Mouse (Mus musculus) limb, embryonic 13.5 days (tissue): ENCODE measurements around the gene Hbb-bh1. TPM values are rescaled to one million over a fixed set of nuclear protein-coding genes. Genes with fewer than 3 reads are reported as not detected.
"Not testable (repeated sequence)": the region's sequence is repeated elsewhere in the genome, so short reads cannot be mapped to it uniquely, and the experiment has no call there.

Source experiments
- ATAC-seq: fragments of 200-750 bp; cut with Nextera tagmentation; 2 replicates; pipeline ENCODE4 v1.8.0; 2017; ENCODE audit warnings: low read depth, moderate number of reproducible peaks, moderate TSS enrichment; ENCODE audit not compliant: low FRiP score
- H3K27ac ChIP-seq: fragments of 300-500 bp; sonication (generic); 2 replicates; pipeline ENCODE4 v1.5.1; 2015; ENCODE audit warnings: inconsistent platforms, mild to moderate bottlenecking, moderate library complexity
- H3K27me3 ChIP-seq: fragments of 300-500 bp; sonication (generic); 2 replicates; pipeline ENCODE4 v1.6.1; 2015; ENCODE audit warnings: mild to moderate bottlenecking, inconsistent platforms
- H3K36me3 ChIP-seq: fragments of 300-500 bp; sonication (generic); 2 replicates; pipeline ENCODE4 v1.6.1; 2015; ENCODE audit warnings: inconsistent platforms, mild to moderate bottlenecking, moderate library complexity
- H3K4me1 ChIP-seq: fragments of 300-500 bp; sonication (generic); 2 replicates; pipeline ENCODE4 v1.6.1; 2015; ENCODE audit warnings: inconsistent platforms
- H3K4me2 ChIP-seq: fragments of 300-500 bp; sonication (generic); replicated peaks from 2 replicates; pipeline ENCODE4 v1.6.1; 2015; ENCODE audit warnings: inconsistent platforms, mild to moderate bottlenecking, moderate library complexity
- H3K4me3 ChIP-seq: fragments of 300-500 bp; sonication (generic); 2 replicates; pipeline ENCODE4 v1.5.1; 2015; ENCODE audit warnings: moderate library complexity, mild to moderate bottlenecking, inconsistent platforms
- H3K9ac ChIP-seq: fragments of 300-500 bp; sonication (generic); 2 replicates; pipeline ENCODE4 v1.6.1; 2015; ENCODE audit warnings: mild to moderate bottlenecking, inconsistent platforms
- H3K9me3 ChIP-seq: fragments of 300-500 bp; sonication (generic); 2 replicates; pipeline ENCODE4 v1.6.1; 2016; ENCODE audit warnings: inconsistent platforms
- WGBS: fragments of 180-500 bp; shearing (Covaris S2); methylation state at CpG from one replicate; pipeline ENCODE4 v1.1.7; 2015; 5-methylcytosine and 5-hydroxymethylcytosine counted together
- polyA plus RNA-seq: library from polyadenylated mRNA; unstranded; fragments of >200 nt; fragmentation: Nextera tagmentation; extraction: Ambion mirVana; gene quantifications from 2 replicates; pipeline ENCODE4 v1.2.1, GENCODE M21; 2015

Hbb-bh1 gene
- polyA plus RNA-seq, 1 experiment from 2014 or later: 61.1 TPM

DNA sequence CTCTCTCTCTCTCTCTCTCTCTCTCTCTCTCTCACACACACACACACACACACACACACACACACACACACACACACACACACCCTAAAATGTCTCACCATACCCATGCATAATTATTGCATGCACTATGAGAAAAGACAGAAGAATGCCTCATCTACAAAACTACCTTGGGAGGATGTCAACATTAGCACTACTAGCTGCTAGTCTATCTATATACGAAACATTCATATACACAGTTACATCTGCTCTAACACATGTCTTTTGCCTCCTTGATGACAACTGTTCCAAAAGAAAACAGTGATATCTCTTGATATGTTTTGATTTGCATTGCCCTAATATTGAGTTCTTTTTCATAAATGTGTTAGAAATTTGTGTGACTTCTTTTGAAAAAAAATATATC, 32.7 kb downstream of the Hbb-bh1 start:
- no peaks in the 10 kb centered on the region for H3K27me3 ChIP-seq
- H3K27ac ChIP-seq: no peak overlapping the region
- H3K9ac ChIP-seq: no peak overlapping the region
- H3K4me1 ChIP-seq: no peaks in the 10 kb centered on the region
- WGBS: 90% methylated on average over 1 of the region's 1 CpGs
- H3K9me3 ChIP-seq: no peaks in the 10 kb centered on the region
- ATAC-seq: no peak
- H3K4me2 ChIP-seq: no peak overlapping the region
- H3K36me3 ChIP-seq: no peaks in the 10 kb centered on the region
- H3K4me3 ChIP-seq: no peak overlapping the region

- H3K27me3 ChIP-seq: no peaks in the 10 kb centered on the region
- ATAC-seq: no peak
- WGBS: 64% methylated on average over 1 of the region's 1 CpGs
- no peak overlapping the region for H3K4me3 ChIP-seq
- no peak overlapping the region for H3K9ac ChIP-seq
- H3K9me3 ChIP-seq: no peaks in the 10 kb centered on the region
- no peak overlapping the region for H3K4me2 ChIP-seq
- H3K36me3 ChIP-seq: no peaks in the 10 kb centered on the region
- H3K4me1 ChIP-seq: no peaks in the 10 kb centered on the region
- no peak overlapping the region for H3K27ac ChIP-seq
These were observed 33.2 kb downstream of the Hbb-bh1 start for GRCm38 (mm10) chr7:103809801-103810155.

- Histone ChIP-seq H3K9me3 (no peaks in the 10 kb centered on the region), H3K9ac (no peak overlapping the region), H3K4me1 (no peaks in the 10 kb centered on the region), H3K27me3 (no peaks in the 10 kb centered on the region), H3K4me2 (no peak overlapping the region), H3K36me3 (no peaks in the 10 kb centered on the region), H3K27ac (no peak overlapping the region), H3K4me3 (no peak overlapping the region)
- WGBS: 68% methylated on average over 5 of the region's 5 CpGs
- ATAC-seq: no peak
These were observed 33.8 kb downstream of the Hbb-bh1 start for GRCm38 (mm10) chr7:103808971-103809800.

GRCm38 (mm10) chr7:103808120-103808519, 34.8 kb downstream of the Hbb-bh1 start:
- H3K4me2 ChIP-seq, H3K36me3 ChIP-seq, H3K9me3 ChIP-seq, H3K4me3 ChIP-seq, H3K9ac ChIP-seq, H3K27me3 ChIP-seq, ATAC-seq, H3K27ac ChIP-seq, H3K4me1 ChIP-seq: not testable (repeated sequence)
- WGBS: 74% methylated on average over 2 of the region's 2 CpGs

- ATAC-seq: no peak
- H3K4me1 ChIP-seq: no peaks in the 10 kb centered on the region
- WGBS: 81% methylated on average over 1 of the region's 1 CpGs
- no peak overlapping the region for H3K4me2 ChIP-seq
- no peaks in the 10 kb centered on the region for H3K36me3 ChIP-seq
- H3K9ac ChIP-seq: no peak overlapping the region
- no peak overlapping the region for H3K4me3 ChIP-seq
- H3K27me3 ChIP-seq: no peaks in the 10 kb centered on the region
- H3K27ac ChIP-seq: no peak overlapping the region
- no peaks in the 10 kb centered on the region for H3K9me3 ChIP-seq
These were observed 36.1 kb downstream of the Hbb-bh1 start for GRCm38 (mm10) chr7:103806856-103807255.

DNA sequence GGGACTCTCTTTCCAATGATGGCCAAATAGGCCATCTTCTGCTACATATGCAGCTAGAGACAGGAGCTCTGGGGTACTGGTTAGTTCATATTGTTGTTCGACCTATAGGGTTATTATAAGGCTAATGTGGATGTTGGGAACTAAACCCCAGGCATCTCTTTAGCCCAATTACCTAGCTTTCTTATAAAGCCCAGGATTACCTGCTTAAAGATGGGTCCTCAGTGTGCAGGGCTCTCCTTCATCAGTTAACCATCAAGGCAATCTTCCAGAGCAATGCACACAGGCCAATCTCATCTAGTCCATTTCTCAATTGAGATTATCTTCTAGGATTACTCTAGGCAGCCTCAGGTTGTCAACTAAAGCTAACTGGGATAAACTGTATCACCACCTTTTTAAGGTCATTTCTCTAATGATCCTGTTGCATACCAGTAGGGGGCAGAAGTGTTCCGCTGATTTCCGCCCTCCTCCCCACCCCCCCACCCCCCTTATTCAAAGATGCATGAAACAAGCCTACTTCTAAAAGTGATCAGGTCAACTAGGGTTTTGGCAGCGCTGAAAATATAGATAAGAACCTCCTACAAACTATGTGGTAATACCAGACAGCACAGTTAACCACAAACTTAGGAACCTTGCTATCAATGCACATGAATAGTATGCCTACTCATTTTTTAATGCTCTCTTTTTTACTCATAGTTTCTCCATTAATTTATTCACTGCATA, 50.1 kb downstream of the Hbb-bh1 start:
- H3K4me1 ChIP-seq: no peaks in the 10 kb centered on the region
- no peak overlapping the region for H3K27ac ChIP-seq
- 27% methylated on average over 4 of the region's 4 CpGs for WGBS
- no peaks in the 10 kb centered on the region for H3K27me3 ChIP-seq
- H3K4me3 ChIP-seq: no peak overlapping the region
- no peaks in the 10 kb centered on the region for H3K36me3 ChIP-seq
- H3K9me3 ChIP-seq: no peaks in the 10 kb centered on the region
- no peak overlapping the region for H3K9ac ChIP-seq
- no peak overlapping the region for H3K4me2 ChIP-seq
- ATAC-seq: no peak

- Histone ChIP-seq H3K9ac (no peak within 1 kb of the TSS), H3K4me3 (no peak within 1 kb of the TSS), H3K27ac (no peak within 1 kb of the TSS), H3K4me2 (no peak within 1 kb of the TSS), H3K9me3 (no peaks in the 10 kb centered on the region), H3K4me1 (no peaks in the 10 kb centered on the region), H3K36me3 (no peaks in the 10 kb centered on the region), H3K27me3 (no peaks in the 10 kb centered on the region)
- no peak for ATAC-seq
- WGBS: 76% methylated on average over 3 of the region's 3 CpGs
These were observed 51.2 kb downstream of the Hbb-bh1 start, which contains the start of gene Olfr67 for GRCm38 (mm10) chr7:103791721-103792120. TSS of gene Olfr67 (minus strand) at chr7:103791821.

Other genes starting within 250 kb of the Hbb-bh1 start
- not detected in 2 replicates for gene Olfr619, start 242.6 kb downstream of the Hbb-bh1 start, polyA plus RNA-seq
- not detected in 2 replicates for gene Olfr620, start 230.6 kb downstream of the Hbb-bh1 start, polyA plus RNA-seq
- not detected in 2 replicates for gene Olfr622, start 200.5 kb downstream of the Hbb-bh1 start, polyA plus RNA-seq
- not detected in 2 replicates for gene Olfr623, start 179.5 kb downstream of the Hbb-bh1 start, polyA plus RNA-seq
- 0.08 TPM in 1 of 2 replicates, not detected in the other for gene Olfr624, start 172.0 kb downstream of the Hbb-bh1 start, polyA plus RNA-seq
- not detected in 2 replicates for gene Olfr625-ps1, start 160.4 kb downstream of the Hbb-bh1 start, polyA plus RNA-seq
- not detected in 2 replicates for gene Olfr243, start 128.5 kb downstream of the Hbb-bh1 start, polyA plus RNA-seq
- gene Olfr628, start 112.8 kb downstream of the Hbb-bh1 start, polyA plus RNA-seq: not detected in 2 replicates
- gene Olfr629, start 98.2 kb downstream of the Hbb-bh1 start, polyA plus RNA-seq: not detected in 2 replicates
- gene Olfr630, start 85.8 kb downstream of the Hbb-bh1 start, polyA plus RNA-seq: not detected in 2 replicates
- gene Olfr69, start 71.6 kb downstream of the Hbb-bh1 start, polyA plus RNA-seq: not detected in 2 replicates
- gene Olfr68, start 63.5 kb downstream of the Hbb-bh1 start, polyA plus RNA-seq: not detected in 2 replicates
- gene Olfr67, start 51.3 kb downstream of the Hbb-bh1 start, polyA plus RNA-seq: not detected in 2 replicates
- 1,810 and 1,860 TPM in 2 replicates for gene Hbb-bt, start 29.2 kb downstream of the Hbb-bh1 start, polyA plus RNA-seq
- gene Hbb-bs, start 15.1 kb downstream of the Hbb-bh1 start, polyA plus RNA-seq: 3,715 and 3,820 TPM in 2 replicates
- not detected in 2 replicates for gene Hbb-bh2, start 2.6 kb downstream of the Hbb-bh1 start, polyA plus RNA-seq
- 6,754 and 6,825 TPM in 2 replicates for gene Hbb-y, start 10.1 kb upstream of the Hbb-bh1 start, polyA plus RNA-seq
- not detected in 2 replicates for gene Olfr66, start 43.1 kb upstream of the Hbb-bh1 start, polyA plus RNA-seq
- not detected in 2 replicates for gene Olfr64, start 51.3 kb upstream of the Hbb-bh1 start, polyA plus RNA-seq
- not detected in 2 replicates for gene Olfr65, start 60.3 kb upstream of the Hbb-bh1 start, polyA plus RNA-seq
- gene Olfr631, start 85.7 kb upstream of the Hbb-bh1 start, polyA plus RNA-seq: not detected in 2 replicates
- not detected in 2 replicates for gene Olfr632, start 91.2 kb upstream of the Hbb-bh1 start, polyA plus RNA-seq
- not detected in 2 replicates for gene Olfr633, start 101.3 kb upstream of the Hbb-bh1 start, polyA plus RNA-seq
- not detected in 2 replicates for gene Olfr635, start 128.0 kb upstream of the Hbb-bh1 start, polyA plus RNA-seq
- not detected in 2 replicates for gene Olfr638, start 155.6 kb upstream of the Hbb-bh1 start, polyA plus RNA-seq
- gene Olfr639, start 174.1 kb upstream of the Hbb-bh1 start, polyA plus RNA-seq: 0.04 TPM in 1 of 2 replicates, not detected in the other
- not detected in 2 replicates for gene Olfr640, start 182.4 kb upstream of the Hbb-bh1 start, polyA plus RNA-seq
- not detected in 2 replicates for gene Olfr641, start 192.3 kb upstream of the Hbb-bh1 start, polyA plus RNA-seq
- gene Olfr642, start 209.5 kb upstream of the Hbb-bh1 start, polyA plus RNA-seq: not detected in 2 replicates
- gene 4930516K23Rik, start 218.3 kb upstream of the Hbb-bh1 start, polyA plus RNA-seq: not detected in 2 replicates
- gene Olfr644, start 228.7 kb upstream of the Hbb-bh1 start, polyA plus RNA-seq: 0.05 TPM in 1 of 2 replicates, not detected in the other
- gene Olfr645, start 242.3 kb upstream of the Hbb-bh1 start, polyA plus RNA-seq: not detected in 2 replicates